Mouse (Mus musculus) Muller cell, postnatal 12 days (primary cell): ENCODE measurements at regions not wholly inside any gene's neighbourhood (a gene's known extent, or its start where the extent isn't known, plus 50 kb on each side); places are given as distances from the start of the nearest gene placed in this dataset.
"Not testable (repeated sequence)": the region's sequence is repeated elsewhere in the genome, so short reads cannot be mapped to it uniquely, and the experiment has no call there.

ENCODE experiments used
- DNase-seq: peaks from one replicate; pipeline ENCODE4 v3.0.0-alpha.2; 2015; ENCODE audit errors: inconsistent ontology term

DNA sequence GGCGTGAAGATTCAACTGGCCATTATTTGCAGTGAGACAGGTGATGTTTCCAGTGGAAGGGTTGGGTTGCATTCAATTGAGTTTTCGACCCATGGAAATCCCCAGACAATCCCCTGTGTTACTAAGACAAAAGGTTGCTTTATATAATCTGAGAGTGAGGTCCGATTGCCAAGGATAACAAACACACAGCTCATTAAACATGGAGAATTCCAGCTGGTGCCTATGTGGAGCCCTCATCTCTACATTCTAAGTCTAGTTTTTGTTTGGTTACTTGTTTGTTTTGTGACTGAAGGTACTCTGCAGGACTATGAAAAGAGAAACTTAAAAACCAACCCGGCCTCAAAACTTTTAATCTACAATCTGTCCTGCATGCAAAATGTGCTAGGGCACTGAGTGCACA, 70.9 kb downstream of the 4930596D02Rik start:
- DNase-seq: peak; percentile 84

DNA sequence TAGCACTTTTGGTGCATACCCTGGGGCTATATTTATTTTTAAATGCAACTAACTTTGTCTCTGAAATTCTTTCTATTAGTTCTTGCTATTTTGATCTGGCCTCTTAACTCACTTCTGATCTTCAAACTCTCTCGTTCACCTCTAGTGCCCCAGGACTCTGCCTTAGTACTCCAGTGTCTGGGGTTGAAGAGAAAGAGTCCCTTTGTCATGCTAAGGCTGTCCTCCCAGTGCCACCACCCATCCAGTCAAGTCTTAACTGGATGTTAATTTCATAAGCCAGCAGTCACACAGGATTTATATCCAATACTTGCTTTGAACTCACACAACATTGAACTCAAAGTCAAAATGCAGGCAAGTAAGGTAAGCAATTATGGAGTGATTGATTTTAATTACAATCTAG, 81.1 kb downstream of the 4930596D02Rik start:
- DNase-seq: no peak

DNA sequence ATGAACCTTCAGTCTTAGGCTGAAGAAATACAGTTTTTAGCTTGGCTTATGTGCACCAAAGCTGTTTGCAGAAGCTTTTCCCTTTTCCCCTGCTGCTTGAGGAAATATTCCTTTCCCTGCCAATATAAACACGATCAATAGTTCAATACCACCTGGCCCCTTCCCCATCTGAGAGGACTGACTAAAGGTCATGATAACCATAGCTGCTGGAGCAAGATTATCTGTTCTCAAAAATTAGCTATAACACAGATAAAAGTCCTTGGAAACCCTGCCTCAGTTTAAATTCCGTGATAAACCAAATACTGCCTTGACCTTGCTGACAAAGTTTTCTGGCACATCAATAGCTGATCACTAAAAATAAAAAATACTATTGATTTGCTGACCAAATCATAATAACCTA, 126.6 kb downstream of the 4930596D02Rik start:
- no peak for DNase-seq

DNA sequence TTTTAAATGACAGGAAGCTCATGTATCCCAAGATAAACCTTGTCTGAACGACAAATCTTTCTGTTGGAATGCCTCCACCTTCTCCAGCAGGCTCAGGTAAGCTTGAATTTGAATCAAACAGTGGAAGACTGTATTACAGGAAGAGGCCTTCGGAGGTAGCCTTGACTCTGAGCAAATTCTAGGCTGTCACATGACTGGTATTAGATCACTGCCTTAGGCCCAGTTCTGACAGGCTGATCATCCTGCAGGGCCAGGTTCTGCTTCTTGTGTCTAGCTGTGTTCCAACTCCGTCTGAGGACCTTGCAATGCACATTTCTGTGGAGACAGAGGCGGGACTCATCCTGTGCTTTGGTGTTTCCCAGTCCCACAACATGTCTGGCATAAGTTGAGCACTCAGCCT, 138.7 kb downstream of the 4930596D02Rik start:
- DNase-seq: no peak

DNA sequence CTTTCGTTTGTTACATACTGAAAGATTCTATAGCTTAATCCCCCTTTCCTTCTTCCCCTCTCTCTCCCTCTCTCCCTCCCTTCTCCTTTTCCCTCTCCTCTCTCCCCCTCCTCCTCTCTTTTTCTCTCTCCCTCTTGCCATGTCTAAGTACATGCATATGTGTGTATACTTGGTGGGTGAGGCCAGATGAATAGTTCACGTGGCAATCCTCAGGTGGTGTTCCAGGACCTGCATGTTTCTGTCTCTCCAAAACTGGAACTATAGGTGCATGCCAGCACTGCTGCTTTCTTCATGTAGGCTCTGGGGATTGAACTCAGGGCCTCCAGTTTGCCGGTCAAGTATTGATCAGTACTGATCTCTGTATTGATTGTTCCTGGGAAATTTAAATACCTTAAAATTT, 161.4 kb downstream of the 4930596D02Rik start:
- DNase-seq: no peak

DNA sequence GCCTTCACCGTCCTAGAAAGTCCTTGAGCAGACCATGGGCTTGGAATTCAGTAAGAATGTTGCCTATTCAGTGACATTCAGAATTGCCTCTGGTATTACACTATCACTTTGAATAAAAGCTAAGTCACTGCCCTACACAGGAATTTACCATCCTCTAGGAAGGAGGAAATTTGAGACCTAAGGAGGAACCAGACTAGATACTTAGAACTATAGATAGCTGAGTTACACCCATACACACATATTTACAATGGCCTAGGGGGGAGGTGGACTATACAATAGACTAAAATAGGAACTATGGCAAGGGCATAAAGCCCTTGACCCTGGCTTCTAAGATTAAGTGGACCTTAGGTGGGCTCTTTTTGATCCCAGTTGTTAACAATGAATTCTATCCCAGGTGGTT, 162.1 kb downstream of the 4930596D02Rik start:
- not testable (repeated sequence) for DNase-seq
